Mouse (Mus musculus) megakaryocyte, embryonic 14.5 days (primary cell): ENCODE measurements around the gene Focad.

Experiments used
- FLI1 ChIP-seq: IDR thresholded peaks from 2 replicates; pipeline ENCODE4 v1.6.1; 2012; ENCODE audit warnings: low read length, inconsistent platforms, mixed read lengths
- GATA1 ChIP-seq: IDR thresholded peaks from 3 replicates; pipeline ENCODE4 v1.6.1; 2012; ENCODE audit warnings: mixed read lengths, low read length, inconsistent platforms, borderline replicate concordance

DNA sequence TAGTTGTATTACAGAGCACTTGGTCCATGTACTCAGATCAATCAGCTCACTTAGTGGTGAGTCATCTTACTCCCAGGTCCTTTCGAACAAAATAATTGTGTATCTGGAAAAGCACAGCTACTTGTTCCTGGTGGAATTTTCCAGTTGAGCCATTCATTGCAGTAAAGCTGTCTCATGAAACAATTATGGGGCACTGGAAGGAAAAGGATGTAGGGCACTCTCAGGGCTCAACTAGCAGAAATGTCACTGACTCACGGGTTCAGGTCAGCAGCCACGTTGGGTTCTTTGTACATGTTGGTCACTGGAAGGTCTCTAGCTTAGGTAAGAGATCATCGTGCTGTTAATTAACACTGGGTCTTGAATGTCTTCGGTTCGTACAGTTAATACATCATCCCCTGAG lies 275.5 kb downstream of the Focad start:
- TF ChIP-seq GATA1 (no peak), FLI1 (no peak)
